Mouse (Mus musculus) ES-Bruce4 (cell line): ENCODE data around the gene Camta2. TPM values are rescaled to one million over a fixed set of nuclear protein-coding genes. Genes with fewer than 3 reads are reported as not detected.

Source experiments
- H3K27ac ChIP-seq: 2 replicates; pipeline ENCODE4 v1.5.1; 2012; ENCODE audit warnings: low read length, inconsistent platforms; ENCODE audit not compliant: insufficient read depth
- H3K27me3 ChIP-seq: 2 replicates; pipeline ENCODE4 v1.6.1; 2012; ENCODE audit warnings: mild to moderate bottlenecking, low read length, inconsistent platforms; ENCODE audit not compliant: control insufficient read depth, poor library complexity, insufficient read depth, severe bottlenecking
- H3K36me3 ChIP-seq: 2 replicates; pipeline ENCODE4 v1.6.1; 2012; ENCODE audit warnings: inconsistent platforms, mild to moderate bottlenecking, low read length, moderate library complexity; ENCODE audit not compliant: control insufficient read depth, poor library complexity, insufficient read depth, severe bottlenecking
- H3K4me1 ChIP-seq: one replicate; pipeline ENCODE4 v1.8.1; 2011; ENCODE audit warnings: low read length; ENCODE audit not compliant: control insufficient read depth, insufficient read depth
- H3K4me3 ChIP-seq: 2 replicates; pipeline ENCODE4 v1.5.1; 2011; ENCODE audit warnings: low read depth, mild to moderate bottlenecking, low read length
- H3K9ac ChIP-seq: 2 replicates; pipeline ENCODE4 v1.6.1; 2012; ENCODE audit warnings: low read depth, mild to moderate bottlenecking, inconsistent platforms; ENCODE audit not compliant: poor library complexity, severe bottlenecking
- H3K9me3 ChIP-seq: replicated peaks from 2 replicates; pipeline ENCODE4 v1.6.1; 2012; ENCODE audit warnings: mild to moderate bottlenecking, low read length, inconsistent platforms; ENCODE audit not compliant: control insufficient read depth, poor library complexity, insufficient read depth, severe bottlenecking
- CTCF ChIP-seq: IDR thresholded peaks from one replicate; pipeline ENCODE4 v1.8.1; 2011; ENCODE audit warnings: low read depth, low read length
- EP300 ChIP-seq: IDR thresholded peaks from 2 replicates; pipeline ENCODE4 v1.6.1; 2011; ENCODE audit warnings: low read depth, low read length; ENCODE audit not compliant: insufficient read depth
- POLR2A ChIP-seq: IDR thresholded peaks from one replicate; pipeline ENCODE4 v1.8.1; 2011; ENCODE audit warnings: low read length; ENCODE audit not compliant: insufficient read depth
- polyA plus RNA-seq: library from polyadenylated mRNA; stranded (reverse); fragments of >200 nt; gene quantifications from 2 replicates; pipeline ENCODE4 v1.2.4, GENCODE M21; 2011; ENCODE audit warnings: low read depth; ENCODE audit not compliant: missing spikeins, insufficient read depth, insufficient read length

Camta2 gene
- polyA plus RNA-seq, 1 experiment, result 12.8 TPM

DNA sequence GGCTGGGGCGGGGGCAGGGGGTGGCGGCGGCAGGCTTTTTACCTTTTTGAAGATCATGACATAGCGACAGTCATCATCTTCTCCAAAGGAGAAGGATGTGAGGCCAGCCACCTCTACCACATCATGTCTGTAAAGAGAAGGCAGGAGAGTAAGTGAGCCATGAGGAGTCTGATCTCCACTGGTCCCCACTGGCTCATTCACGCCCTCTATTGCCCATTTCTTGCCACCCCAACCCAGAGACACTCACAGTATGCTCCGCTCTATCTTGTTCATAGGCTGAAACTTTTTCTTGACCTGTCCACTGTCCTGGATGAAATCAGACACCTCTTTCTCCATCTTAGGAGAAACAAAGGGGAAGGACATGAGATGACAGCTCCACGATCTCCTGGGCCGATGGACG, 23.2 kb downstream of the Camta2 start:
- H3K9ac ChIP-seq, result no peak overlapping the region
- H3K9me3 ChIP-seq, result no peaks in the 10 kb centered on the region
- no peaks in the 10 kb centered on the region for H3K4me1 ChIP-seq
- H3K27ac ChIP-seq, result no peak overlapping the region
- peaks cover 45% of the 10 kb centered on the region for H3K36me3 ChIP-seq
- peak; percentile 22 for TF ChIP-seq CTCF
- TF ChIP-seq EP300, result no peak
- no peak overlapping the region for H3K4me3 ChIP-seq
- H3K27me3 ChIP-seq, result no peaks in the 10 kb centered on the region

GRCm38 (mm10) chr11:70663957-70664356, 23.9 kb downstream of the Camta2 start:
- Histone ChIP-seq H3K27me3 (no peaks in the 10 kb centered on the region), H3K4me3 (no peak overlapping the region), H3K9ac (no peak overlapping the region), H3K27ac (no peak overlapping the region), H3K9me3 (no peaks in the 10 kb centered on the region), H3K36me3 (peaks cover 45% of the 10 kb centered on the region), H3K4me1 (no peaks in the 10 kb centered on the region)
- TF ChIP-seq POLR2A (no peak), EP300 (no peak), CTCF (no peak)

- peaks cover 45% of the 10 kb centered on the region for H3K36me3 ChIP-seq
- no peak overlapping the region for H3K27ac ChIP-seq
- no peaks in the 10 kb centered on the region for H3K9me3 ChIP-seq
- no peak for TF ChIP-seq POLR2A
- TF ChIP-seq EP300, result no peak
- no peak for TF ChIP-seq CTCF
- H3K27me3 ChIP-seq, result no peaks in the 10 kb centered on the region
- no peaks in the 10 kb centered on the region for H3K4me1 ChIP-seq
- H3K4me3 ChIP-seq, result no peak overlapping the region
- H3K9ac ChIP-seq, result no peak overlapping the region
Observed at GRCm38 (mm10) chr11:70663101-70663500, 24.8 kb downstream of the Camta2 start.

DNA sequence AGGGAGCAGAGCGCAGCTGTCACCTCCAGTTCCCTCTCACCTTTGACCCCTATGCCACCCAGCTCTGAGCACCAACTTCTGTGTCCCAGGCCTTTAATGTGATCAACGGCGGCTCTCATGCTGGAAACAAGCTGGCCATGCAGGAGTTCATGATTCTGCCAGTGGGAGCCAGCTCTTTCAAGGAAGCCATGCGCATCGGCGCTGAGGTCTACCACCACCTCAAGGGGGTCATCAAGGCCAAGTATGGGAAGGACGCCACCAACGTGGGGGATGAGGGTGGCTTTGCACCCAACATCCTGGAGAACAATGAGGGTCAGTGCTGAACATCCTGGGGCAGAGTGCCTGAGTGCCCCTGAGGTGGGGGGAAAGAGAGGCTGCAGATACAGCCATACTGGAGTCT, 27.3 kb downstream of the Camta2 start:
- Histone ChIP-seq H3K27ac (no peak overlapping the region), H3K27me3 (no peaks in the 10 kb centered on the region), H3K4me1 (no peaks in the 10 kb centered on the region), H3K9ac (no peak overlapping the region), H3K9me3 (no peaks in the 10 kb centered on the region), H3K4me3 (no peak overlapping the region), H3K36me3 (peaks cover 35% of the 10 kb centered on the region)
- no peak for TF ChIP-seq POLR2A
- no peak for TF ChIP-seq CTCF
- no peak for TF ChIP-seq EP300

DNA sequence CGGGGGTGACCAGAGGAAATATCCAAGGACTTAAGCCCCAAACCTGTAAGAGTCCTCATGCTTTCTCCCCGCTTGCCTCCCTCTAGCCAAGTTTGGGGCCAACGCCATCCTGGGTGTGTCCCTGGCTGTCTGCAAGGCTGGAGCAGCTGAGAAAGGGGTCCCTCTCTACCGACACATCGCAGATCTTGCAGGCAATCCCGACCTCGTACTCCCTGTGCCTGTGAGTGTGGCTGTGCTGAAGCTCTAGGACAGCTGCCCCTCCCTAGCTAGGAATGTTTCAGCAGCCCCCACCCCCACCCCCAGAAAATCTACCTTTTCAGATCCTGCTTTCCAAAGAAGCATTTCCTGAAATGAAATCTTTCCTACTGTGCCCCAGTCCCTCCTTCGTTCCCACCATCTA, 29.0 kb downstream of the Camta2 start:
- H3K9me3 ChIP-seq, result no peaks in the 10 kb centered on the region
- H3K27me3 ChIP-seq, result no peaks in the 10 kb centered on the region
- 0 out of 2 replicates have a peak overlapping the region, but pooled peaks have one; percentile 3 for H3K9ac ChIP-seq
- no peak overlapping the region for H3K27ac ChIP-seq
- TF ChIP-seq CTCF, result no peak
- no peak for TF ChIP-seq EP300
- TF ChIP-seq POLR2A, result no peak
- H3K36me3 ChIP-seq, result peaks cover 20% of the 10 kb centered on the region
- no peak overlapping the region for H3K4me3 ChIP-seq
- no peaks in the 10 kb centered on the region for H3K4me1 ChIP-seq

GRCm38 (mm10) chr11:70658521-70658920, 29.4 kb downstream of the Camta2 start:
- H3K36me3 ChIP-seq, result peaks cover 16% of the 10 kb centered on the region
- H3K9me3 ChIP-seq, result no peaks in the 10 kb centered on the region
- no peaks in the 10 kb centered on the region for H3K4me1 ChIP-seq
- no peak overlapping the region for H3K27ac ChIP-seq
- H3K4me3 ChIP-seq, result no peak overlapping the region
- 0 out of 2 replicates have a peak overlapping the region, but pooled peaks have one; percentile 3 for H3K9ac ChIP-seq
- TF ChIP-seq EP300 (no peak), CTCF (no peak), POLR2A (no peak)
- no peaks in the 10 kb centered on the region for H3K27me3 ChIP-seq
